Mouse (Mus musculus) macrophage (primary cell): ENCODE data around the gene Kcmf1. TPM values are rescaled to one million over a fixed set of nuclear protein-coding genes. Genes with fewer than 3 reads are reported as not detected.

ENCODE experiments used
- H3K27ac ChIP-seq: fragments of 350-480 bp; formaldehyde crosslinking; 2 replicates; pipeline ENCODE4 v1.9.0; 2021
- H3K36me3 ChIP-seq: fragments of 350-480 bp; formaldehyde crosslinking; 2 replicates; pipeline ENCODE4 v1.9.0; 2021; ENCODE audit errors: inconsistent target
- H3K4me3 ChIP-seq: fragments of 350-480 bp; formaldehyde crosslinking; 2 replicates; pipeline ENCODE4 v1.9.0; 2021; ENCODE audit errors: inconsistent target
- H3K79me2 ChIP-seq: fragments of 350-480 bp; formaldehyde crosslinking; 2 replicates; pipeline ENCODE4 v1.9.0; 2021; ENCODE audit errors: inconsistent target
- WGBS: methylation state at CpG from one replicate; pipeline ENCODE4 v1.1.7; 2026; ENCODE audit warnings: inconsistent platforms; ENCODE audit not compliant: missing documents; 5-methylcytosine and 5-hydroxymethylcytosine counted together
- polyA plus RNA-seq: library from polyadenylated mRNA; stranded (reverse); fragments of 250-400 nt; gene quantifications from 3 replicates; pipeline ENCODE4 v1.2.4, GENCODE M21; 2018; ENCODE audit warnings: inconsistent platforms

The Kcmf1 gene
- polyA plus RNA-seq, 1 experiment from 2014 or later = 55.0 TPM

GRCm38 (mm10) chr6:72918510-72919033 is 18.8 kb upstream of the Kcmf1 start:
- Histone ChIP-seq H3K4me3 (no peak overlapping the region), H3K36me3 (no peaks in the 10 kb centered on the region), H3K27ac (no peak overlapping the region), H3K79me2 (no peaks in the 10 kb centered on the region)
- 87% methylated on average over 9 of the region's 9 CpGs for WGBS

DNA sequence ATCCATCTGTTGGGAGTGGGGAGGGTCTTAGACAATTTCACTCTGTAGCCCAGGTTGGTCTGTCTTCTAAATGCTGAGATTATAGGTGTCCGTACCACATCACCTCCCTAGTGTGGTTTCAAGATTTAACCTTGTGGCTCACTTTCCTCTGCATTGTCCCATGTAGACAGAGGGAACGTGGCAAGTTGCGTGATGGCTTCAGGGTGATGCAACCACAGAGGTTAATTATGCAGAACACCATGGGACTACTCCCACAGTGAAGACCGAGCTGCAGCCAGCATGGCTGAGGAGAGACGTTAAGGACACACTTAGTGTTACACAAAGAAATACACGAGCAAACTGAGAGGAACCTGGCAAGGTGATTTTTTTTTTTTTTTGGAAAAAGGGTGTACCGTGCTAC is 16.6 kb upstream of the Kcmf1 start:
- H3K27ac ChIP-seq = no peak overlapping the region
- no peaks in the 10 kb centered on the region for H3K36me3 ChIP-seq
- 57% methylated on average over 6 of the region's 7 CpGs for WGBS

DNA sequence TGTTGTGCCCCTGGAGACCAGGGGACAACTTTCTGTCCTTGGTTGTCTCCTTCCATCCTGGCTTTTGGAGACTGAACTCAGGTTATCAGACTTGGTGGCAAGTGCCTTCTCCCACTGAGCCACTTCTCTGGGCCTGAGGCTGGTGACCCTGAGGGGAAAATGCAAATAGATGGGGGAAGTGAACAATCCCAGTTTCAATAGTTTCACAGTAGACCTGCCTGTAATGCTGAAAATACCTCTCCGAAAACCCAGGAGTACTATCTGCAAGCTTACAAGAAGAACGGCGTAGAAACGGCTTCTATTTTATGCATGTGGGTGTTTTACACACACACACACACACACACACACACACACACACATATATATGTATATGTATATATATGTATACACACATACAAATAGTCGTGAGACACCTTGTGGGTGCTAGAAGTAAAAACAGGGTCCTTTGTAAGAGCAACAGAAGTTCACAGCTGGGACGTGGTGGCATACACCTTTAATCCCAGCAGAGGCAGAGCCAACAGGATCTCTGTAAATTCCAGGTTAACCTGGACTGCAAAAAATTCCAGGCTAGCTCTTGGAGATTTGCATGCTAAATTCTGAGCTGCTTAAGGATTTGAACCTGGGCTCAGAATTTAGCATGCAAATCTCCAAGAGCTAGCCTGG is 14.4 kb upstream of the Kcmf1 start:
- H3K79me2 ChIP-seq = no peaks in the 10 kb centered on the region
- H3K36me3 ChIP-seq = no peaks in the 10 kb centered on the region
- no peak overlapping the region for H3K4me3 ChIP-seq
- 82% methylated on average over 6 of the region's 6 CpGs for WGBS
- H3K27ac ChIP-seq = no peak overlapping the region

More for the DNA sequence above, 16.6 kb upstream of the Kcmf1 start:
- Histone ChIP-seq H3K4me3 (no peak overlapping the region), H3K79me2 (no peaks in the 10 kb centered on the region)

DNA sequence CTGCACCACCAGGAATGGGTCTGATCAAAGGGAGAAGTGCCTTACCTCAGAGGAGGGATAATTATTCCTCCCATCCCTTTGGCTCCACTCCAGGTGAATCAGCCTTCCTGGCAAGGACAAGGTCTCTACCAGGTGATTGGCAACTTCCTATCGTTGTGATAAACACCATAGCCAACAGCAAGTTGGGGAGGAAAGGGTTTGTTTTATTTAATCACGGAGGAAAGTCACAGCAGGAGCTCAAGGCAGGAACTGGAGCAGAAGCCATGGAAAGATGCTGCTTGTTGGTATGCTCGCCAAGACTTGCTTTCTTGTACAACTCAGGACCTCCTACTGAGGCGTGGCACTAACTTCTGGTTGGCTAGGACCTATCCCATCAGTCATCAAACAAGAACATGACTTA is 11.5 kb upstream of the Kcmf1 start:
- Histone ChIP-seq H3K4me3 (no peak overlapping the region), H3K27ac (no peak overlapping the region), H3K36me3 (no peaks in the 10 kb centered on the region), H3K79me2 (no peaks in the 10 kb centered on the region)
- WGBS = 86% methylated on average over 4 of the region's 4 CpGs

GRCm38 (mm10) chr6:72902254-72902990 is 2.6 kb upstream of the Kcmf1 start:
- H3K27ac ChIP-seq = no peak overlapping the region
- no peak overlapping the region for H3K4me3 ChIP-seq
- 100% methylated on average over 3 of the region's 6 CpGs for whole genome bisulfite sequencing

DNA sequence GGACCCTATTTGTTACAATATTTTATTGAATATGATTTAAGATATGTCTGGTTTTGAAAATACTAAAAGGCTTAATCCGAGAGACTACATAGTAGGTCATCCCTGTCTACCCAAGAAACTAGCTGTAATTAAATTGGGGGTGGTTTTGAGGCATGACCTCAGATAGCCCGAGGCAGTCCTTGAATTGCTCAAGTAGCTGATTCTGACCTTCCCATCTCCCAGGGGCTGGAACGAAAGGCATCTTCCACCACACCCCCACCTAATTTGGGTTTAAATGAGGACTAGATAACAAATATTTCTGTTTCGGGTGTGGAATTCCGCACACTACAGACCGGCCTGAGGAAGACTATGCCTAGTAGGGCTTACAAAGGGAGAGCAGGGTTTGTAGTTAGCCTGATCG is 1.2 kb upstream of the Kcmf1 start:
- WGBS = 75% methylated on average over 7 of the region's 7 CpGs

More at GRCm38 (mm10) chr6:72902254-72902990, 2.6 kb upstream of the Kcmf1 start:
- Histone ChIP-seq H3K79me2 (peaks cover 13% of the 10 kb centered on the region), H3K36me3 (no peaks in the 10 kb centered on the region)

DNA sequence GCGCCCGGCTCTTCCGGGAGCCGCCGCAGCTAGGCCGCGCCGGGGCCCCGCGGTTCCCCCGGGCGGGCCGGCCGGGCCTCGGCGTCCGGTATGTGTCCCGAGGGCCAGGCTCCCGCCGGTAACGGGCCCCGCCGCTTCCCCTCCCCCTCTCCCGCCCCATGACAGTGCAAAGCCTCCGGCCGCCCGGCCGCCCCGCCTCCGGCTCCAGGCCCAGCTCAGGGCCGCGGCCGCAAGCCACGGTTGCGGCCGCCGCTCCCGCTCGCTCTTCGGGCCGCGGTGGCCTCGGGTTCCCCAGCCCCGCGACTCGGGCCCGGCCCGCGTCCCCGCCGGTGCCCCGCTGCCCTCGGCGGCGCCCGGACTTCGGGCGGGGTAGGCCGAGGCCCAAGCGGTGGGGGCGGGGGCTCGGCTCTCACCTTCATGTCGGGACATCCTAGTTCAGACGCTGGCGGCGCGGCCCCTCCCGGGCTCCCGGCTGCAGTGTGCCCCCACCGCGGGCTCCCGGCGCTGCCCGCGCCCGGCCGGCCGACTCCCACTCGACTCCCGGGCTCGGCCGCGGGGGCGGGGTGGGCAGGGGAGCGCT is 488 bp downstream of the Kcmf1 start:
- WGBS = under 1% methylated on average over 78 of the region's 85 CpGs
- H3K79me2 ChIP-seq = peaks cover 44% of the 10 kb centered on the region
- no peak overlapping the region for H3K27ac ChIP-seq
- no peak overlapping the region for H3K4me3 ChIP-seq
- no peaks in the 10 kb centered on the region for H3K36me3 ChIP-seq

More for the DNA sequence above, 1.2 kb upstream of the Kcmf1 start:
- Histone ChIP-seq H3K36me3 (no peaks in the 10 kb centered on the region), H3K4me3 (no peak overlapping the region), H3K79me2 (peaks cover 28% of the 10 kb centered on the region), H3K27ac (no peak overlapping the region)

DNA sequence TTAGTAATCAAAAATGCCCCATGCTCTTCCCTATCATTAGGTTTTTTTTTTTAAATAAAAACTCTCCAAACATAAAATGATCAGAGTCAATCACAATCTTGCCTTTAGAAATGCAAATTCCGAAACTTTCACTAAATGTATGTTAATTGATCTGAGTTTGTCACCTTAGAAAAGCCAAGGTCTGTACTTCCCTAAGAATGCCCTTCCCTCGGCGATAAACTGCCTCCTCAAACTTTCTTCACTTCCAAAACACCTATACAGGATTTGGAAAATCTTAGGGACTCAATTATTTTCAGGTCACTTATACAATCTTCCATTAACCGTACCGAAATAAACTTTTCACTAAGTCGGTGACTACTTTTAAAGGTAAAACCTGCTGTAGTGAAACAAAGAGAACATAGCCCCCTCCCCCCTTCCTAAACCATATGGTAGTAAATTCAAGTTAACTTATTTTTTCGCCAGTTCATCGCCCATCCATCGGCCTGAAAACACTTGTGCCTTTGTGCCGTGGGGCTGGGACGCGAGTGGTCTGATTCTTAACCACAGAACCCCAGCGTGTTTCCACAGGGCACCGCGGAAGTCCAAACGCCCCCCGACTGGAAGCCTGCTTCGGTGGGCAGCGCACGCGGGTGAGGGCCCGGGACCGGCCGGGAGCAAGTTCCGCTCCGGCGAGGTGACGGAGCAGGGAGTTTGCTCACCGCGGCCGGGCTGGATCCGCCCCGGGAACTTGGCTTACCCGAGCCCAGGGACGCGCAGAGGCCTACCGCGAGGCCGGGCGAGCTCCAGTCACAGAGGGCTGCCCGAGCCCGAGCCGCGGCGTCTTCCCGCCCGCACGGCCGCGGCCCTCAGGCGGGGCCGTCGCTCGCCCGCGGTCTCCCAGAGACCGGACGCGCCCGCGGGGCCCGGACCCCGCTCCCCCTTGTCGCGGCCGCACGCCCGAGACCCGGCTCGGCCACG is 1.3 kb downstream of the Kcmf1 start:
- no peak overlapping the region for H3K27ac ChIP-seq

DNA sequence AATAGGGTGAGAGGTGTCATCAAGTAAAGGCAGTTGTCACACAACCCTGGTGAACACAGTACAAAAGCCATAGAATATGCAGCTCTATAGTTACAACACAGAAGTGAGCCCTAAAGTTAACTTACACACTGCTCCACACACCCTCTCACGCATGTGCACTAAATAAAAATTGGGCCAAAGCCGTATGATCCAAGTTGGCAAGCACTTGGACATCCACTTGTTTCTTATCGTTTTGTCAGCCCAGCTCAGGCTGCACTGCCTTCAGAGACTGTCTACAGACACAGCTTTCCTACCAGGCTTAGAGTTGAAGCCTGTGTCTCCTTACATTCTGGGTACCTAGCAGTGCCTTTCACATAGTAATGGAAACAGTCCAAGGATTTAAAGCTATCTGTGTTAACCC is 4.8 kb downstream of the Kcmf1 start:
- Histone ChIP-seq H3K4me3 (no peak overlapping the region), H3K79me2 (peaks cover 87% of the 10 kb centered on the region), H3K36me3 (no peaks in the 10 kb centered on the region), H3K27ac (no peak overlapping the region)
- WGBS = 90% methylated on average over 3 of the region's 3 CpGs

More for the DNA sequence above, 1.3 kb downstream of the Kcmf1 start:
- WGBS = 1% methylated on average over 70 of the region's 71 CpGs
- H3K36me3 ChIP-seq = no peaks in the 10 kb centered on the region
- peak overlapping the region; percentile 58 for H3K4me3 ChIP-seq
- H3K79me2 ChIP-seq = peaks cover 52% of the 10 kb centered on the region

DNA sequence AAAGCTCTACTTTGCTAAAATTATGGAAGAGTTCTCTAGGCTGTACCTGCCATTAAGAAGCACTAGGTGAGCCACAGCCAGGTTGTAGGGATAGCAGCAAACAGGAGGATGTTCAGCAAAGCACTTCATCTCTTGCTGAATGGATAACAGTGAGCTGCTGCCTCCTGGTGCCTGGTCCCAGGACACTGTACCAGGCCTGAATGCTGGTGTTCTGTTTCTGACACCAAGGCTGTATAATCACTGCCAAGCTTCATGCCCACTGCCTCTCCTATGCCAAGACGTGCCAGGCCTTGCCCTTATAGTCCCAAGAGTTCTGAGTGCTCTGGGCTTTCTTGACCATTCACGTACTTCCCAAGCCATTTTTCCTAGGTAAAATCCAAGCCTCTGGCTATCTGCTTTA is 8.5 kb downstream of the Kcmf1 start:
- WGBS = 100% methylated on average over 2 of the region's 2 CpGs
- Histone ChIP-seq H3K79me2 (peaks cover 100% of the 10 kb centered on the region), H3K4me3 (no peak overlapping the region), H3K27ac (no peak overlapping the region), H3K36me3 (no peaks in the 10 kb centered on the region)

- H3K27ac ChIP-seq = no peak overlapping the region
- no peak overlapping the region for H3K4me3 ChIP-seq
- H3K79me2 ChIP-seq = peaks cover 100% of the 10 kb centered on the region
- no peaks in the 10 kb centered on the region for H3K36me3 ChIP-seq
- 93% methylated on average over 2 of the region's 2 CpGs for WGBS
Observed at GRCm38 (mm10) chr6:72888655-72889054, 11.1 kb downstream of the Kcmf1 start.

- WGBS = no CpG with 5 or more reads among the region's 1 CpGs
- no peak overlapping the region for H3K27ac ChIP-seq
- no peaks in the 10 kb centered on the region for H3K36me3 ChIP-seq
- no peak overlapping the region for H3K4me3 ChIP-seq
- peaks cover 100% of the 10 kb centered on the region for H3K79me2 ChIP-seq
Observed at GRCm38 (mm10) chr6:72885268-72885667, 14.5 kb downstream of the Kcmf1 start.

DNA sequence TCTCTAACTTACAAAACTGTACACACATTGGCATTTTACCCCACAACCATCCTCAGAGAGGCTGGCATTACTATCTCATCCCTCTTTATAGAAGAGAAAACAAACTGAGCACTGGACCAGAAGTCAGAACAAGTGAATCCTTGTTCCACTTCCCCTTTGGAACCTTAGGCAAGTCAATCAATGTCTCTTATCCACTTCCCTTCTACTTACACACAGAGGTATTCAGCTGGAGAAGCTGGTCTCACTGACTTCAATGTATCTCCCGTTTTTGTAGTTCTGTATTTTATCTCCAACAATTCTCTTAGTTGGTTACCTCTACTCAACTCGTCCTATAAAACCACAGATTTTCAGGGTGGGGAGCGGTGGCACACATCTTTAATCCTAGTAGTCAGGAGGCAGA is 15.0 kb downstream of the Kcmf1 start:
- H3K36me3 ChIP-seq = no peaks in the 10 kb centered on the region
- no peak overlapping the region for H3K4me3 ChIP-seq
- H3K79me2 ChIP-seq = peaks cover 100% of the 10 kb centered on the region
- H3K27ac ChIP-seq = no peak overlapping the region
- WGBS = 18% methylated on average over 3 of the region's 3 CpGs
